Mouse (Mus musculus) layer of hippocampus, adult 8-10 months (tissue): ENCODE data around the gene Ssr3. TPM values are rescaled to one million over a fixed set of nuclear protein-coding genes. Genes with fewer than 3 reads are reported as not detected.
"Not testable (repeated sequence)": the region's sequence is repeated elsewhere in the genome, so short reads cannot be mapped to it uniquely, and the experiment has no call there.

ENCODE experiments used
- DNase-seq, 2 experiments: peaks; one replicate each; pipeline ENCODE4 v3.0.0; 2022; ENCODE audit warnings: low spot score in 2 of 2
- total RNA-seq, 4 experiments: library from RNA; stranded (reverse); gene quantifications; 2 replicates each; pipeline ENCODE4 v1.2.4; 2022

Ssr3 gene
- total RNA-seq: 100 to 1,000 TPM in 3 of 4 experiments, 10 to 100 TPM in 1; 99.4 to 115 (median 107) TPM

DNA sequence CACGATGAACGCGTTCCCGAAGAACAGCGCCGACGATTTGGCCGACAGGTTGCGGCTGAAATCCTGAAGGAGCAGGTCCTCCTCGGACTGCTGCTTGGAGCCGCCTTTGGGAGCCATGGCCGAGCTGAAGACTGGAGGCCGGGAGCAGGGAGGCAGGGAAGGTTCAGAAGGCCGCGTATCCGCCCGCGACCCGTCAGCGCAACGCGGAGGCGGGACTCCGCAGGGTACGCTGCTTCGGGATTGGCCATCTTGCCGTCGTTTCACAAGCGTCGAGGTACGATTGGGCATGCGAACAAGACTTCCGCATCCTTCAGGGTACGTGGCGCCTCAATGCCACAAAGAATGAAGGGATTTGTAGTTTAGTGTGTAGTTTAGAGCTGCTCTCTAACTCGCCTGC lies at the start of gene Ssr3:
TSS of gene Ssr3 (minus strand) at position 203 of the 397 bp plus-strand sequence.
- peak; percentile 97 to 98 for DNase-seq

DNA sequence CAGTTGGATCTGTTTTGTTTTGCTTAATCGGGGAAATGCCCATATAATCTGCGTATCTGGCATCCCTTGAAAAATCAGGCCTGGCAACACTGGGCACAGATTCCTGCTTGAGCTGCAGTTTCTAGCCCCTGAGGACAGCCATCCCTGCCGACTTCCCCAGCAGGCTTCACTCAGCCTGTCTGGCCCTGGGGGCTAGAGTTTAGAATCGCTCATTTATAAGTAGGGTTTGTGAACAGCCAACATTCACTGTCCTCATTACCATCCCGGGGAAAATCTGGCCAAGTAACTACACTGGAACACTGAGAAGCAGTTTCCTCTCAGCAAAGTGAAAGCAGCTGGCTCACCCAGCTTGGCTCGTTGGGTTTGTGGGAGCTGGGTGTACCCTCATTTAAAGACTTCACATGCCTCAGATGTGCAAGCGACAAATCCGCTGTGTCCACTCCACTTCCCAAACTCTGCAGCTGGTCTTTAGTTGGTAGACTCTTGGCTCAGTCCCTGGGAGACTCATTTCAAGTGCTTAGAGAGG lies 49.2 kb upstream of the Ssr3 start:
- peak; percentile 74 to 86 for DNase-seq

DNA sequence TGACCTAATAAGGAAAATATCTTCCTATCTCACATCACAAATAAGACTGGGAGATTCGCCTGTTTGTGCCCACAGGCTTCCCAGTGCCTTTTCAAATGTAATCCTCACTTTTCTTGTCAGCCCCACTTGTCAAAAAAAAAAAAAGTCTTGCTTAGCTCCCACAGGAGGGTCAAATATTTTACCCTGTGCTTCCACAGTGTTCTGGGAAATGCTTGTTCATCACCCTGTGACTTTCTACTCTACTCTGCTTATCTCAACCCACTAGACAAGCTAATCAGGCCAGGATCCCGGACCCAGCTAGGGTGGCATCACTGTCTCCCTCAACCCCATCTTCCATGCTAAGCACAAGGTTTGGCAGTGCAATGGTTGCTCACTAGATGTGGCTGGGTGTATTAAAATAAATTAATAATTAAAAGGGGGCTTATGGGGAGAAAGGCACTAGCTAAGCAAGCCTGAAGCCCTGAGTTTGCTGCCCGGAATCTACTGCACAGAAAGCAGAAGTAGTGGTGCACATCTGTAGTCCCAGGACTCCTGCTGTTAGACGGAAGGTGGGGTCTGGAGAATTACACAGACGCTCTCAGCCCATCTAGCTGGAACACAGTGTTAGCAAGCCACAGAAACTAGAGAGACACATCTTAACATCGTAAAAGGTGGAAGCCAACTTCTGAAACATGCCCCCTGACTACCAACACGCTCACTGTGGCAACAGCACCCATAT lies 46.2 kb upstream of the Ssr3 start:
- no peak for DNase-seq

DNA sequence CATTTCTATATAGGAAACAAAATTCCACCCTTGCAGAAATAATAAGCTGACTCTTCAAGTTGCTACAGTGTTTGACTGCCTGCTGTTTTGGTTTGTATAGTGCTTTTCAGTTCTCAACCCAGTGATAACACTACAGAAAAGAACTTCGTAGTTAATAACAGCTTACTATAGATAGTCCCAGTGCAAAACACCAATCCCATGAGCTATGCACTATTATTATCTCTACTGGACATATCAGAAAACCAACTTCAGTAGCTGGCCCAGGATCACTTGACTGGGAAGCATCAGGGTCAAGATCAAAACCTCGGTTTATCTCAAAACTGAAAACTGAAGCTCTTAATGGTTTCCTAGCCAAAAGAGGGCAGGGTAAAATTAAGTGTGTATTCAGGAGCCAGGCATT lies 43.4 kb upstream of the Ssr3 start:
- no peak for DNase-seq

DNA sequence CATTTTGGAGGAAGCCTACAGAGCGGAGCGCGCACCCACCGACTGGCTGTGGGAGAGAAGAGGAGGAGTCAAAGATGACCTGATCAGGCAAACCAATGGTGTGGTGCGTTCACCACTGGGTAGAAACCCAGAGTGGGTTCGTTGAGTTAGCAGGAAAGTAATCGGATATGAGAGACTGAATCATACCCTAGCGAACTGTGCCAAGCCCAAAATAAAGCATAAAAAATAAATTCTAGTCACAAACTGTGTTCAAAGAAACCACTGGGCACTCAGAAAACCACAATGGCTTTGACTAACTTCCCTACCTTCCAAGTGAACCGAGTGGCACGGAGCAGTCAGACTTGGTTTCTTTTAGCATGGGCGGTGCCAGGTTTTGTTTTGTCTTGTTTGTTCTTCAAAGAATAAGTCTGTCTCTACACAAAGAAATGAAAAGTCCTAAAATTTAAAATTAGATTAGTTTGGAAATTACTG lies 42.7 kb upstream of the Ssr3 start:
- DNase-seq: no peak

DNA sequence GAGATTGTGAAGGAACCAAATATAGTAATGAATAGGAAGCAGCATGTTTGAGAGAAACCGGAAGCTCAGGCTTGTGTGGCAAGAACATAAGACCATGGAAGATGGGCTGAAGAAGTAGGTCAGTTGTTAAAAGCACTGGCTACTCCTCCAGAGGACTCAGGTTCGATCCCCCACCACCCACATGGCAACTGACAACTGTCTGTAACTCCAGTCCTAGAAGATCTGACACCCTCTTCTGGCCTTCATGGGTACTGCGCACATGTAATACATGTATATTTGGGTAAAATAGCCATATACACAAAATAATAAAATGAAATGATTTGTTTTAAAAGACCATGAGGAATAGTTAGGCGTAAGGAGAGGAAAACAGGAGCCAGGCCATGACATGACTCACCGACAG lies 39.8 kb upstream of the Ssr3 start:
- no peak for DNase-seq

DNA sequence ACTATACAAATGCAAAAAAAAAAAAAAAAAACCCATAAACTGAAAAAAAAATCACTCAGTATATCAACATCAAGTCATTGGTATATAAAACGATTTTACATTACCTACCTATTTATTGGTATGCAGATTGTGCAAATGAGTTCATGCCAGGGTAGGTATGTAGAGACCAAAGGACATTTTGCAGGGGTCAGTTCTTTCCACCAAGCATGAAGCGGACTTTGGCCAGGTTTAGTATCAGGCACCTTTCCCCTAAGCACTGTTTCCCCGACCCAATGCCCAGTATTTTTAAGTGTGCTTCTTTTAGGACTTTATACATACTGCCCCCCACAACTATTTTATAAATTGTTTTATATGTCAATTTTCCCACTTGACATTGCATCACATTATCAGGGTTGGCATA lies 27.3 kb upstream of the Ssr3 start:
- DNase-seq: no peak

DNA sequence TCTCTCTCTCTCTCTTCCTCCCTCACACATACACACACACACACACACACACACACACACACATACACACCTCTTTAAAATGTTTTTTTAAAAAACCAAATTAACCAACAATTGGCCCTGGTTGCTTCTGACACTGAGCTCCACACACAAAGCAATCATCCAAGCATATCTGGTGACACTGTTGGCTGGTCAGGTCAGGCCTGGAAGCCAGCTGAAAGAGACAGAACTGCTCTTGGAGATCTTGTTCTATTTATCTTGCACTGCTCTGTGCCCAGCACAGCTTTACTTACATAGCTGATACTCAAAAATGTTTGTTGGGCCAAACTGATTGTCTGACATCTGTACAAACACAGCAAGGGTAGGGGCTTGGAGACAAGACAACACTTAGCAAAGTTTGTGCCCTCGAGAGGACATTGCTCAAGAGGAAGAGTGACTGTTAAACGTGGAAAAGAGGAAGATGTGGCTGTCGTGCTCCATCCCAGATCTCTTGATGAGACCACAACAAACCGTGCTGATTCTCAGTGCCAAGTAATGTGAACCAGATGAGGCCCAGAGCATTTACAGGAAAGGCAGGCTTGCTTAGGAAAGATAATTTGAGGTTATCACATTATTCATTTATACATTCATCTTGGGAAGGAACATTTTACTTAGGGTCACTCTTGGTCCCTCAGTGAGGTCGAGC lies 25.6 kb upstream of the Ssr3 start:
- no peak for DNase-seq

DNA sequence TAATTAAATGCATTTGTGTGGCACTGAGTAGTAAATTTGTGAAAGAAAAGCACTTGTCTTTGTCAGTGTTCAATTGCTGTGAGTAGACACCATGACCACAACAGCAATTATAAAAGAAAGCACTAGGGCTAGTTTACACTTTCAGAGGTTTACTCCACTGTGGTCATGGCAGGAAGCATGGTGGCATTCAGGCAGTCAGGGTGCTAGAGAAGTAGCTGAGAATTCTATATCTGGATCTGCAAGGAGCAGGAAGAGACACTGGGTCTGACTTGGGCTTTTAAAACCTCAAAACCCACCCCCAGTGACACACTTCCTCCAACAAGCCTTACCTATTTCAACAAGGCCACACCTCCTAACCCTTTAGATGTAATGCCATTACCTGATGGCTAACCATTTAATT lies 24.1 kb upstream of the Ssr3 start:
- DNase-seq: no peak

DNA sequence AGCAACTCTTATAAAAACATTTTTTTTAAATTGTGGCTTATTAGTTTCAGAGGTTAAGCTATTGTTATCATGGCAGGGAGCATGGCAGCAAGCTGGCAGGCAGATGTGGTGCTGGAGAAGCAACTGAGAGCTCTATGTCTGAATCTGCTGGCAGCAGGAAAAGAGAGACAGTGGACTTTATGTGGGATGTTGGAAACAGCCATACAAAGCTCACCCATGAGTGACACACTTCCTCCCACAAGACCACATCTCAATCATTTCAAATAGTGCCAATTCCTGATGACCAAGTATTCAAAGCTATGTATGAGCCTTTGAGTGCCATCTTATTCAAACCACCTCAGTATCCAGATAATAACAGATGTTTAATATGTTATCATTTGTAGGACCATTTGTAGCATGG lies 15.5 kb upstream of the Ssr3 start:
- no peak for DNase-seq

DNA sequence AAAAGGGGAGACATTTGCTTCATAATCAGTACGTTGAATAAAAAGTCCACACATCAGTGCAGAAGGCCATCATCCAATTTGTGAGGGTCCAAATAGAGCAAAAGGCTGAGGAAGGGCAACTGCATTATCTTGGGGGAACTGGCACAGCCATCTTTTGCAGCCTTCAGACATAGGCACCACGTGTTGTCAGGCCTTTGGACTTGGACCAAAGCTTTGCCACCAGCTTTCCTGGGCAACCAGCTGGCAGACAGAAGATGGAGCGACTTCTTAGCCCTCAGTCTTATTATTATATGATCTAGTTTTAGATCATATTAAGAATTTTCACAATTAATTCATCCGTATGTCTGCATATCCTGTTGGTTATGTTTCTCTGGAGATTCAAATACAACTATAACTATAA lies 13.4 kb upstream of the Ssr3 start:
- DNase-seq: no peak

DNA sequence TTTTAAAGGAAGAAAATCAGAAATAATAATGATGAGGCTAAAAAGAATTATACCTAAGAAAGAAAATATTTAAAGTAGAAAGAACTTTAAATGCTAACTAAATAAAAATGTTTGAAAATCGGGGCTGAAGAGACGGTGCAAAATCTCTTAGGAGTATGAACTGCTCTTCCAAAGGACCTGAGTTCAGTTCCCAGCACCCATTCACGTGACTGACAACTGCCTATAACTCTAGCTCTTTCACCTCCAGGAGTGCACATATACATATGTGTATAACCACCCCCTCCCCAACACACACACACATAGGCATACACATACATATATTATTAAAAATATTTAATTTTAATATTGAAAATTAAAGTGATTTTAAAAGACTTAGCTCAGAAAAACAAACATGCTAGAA lies 5.1 kb upstream of the Ssr3 start:
- DNase-seq: no peak

DNA sequence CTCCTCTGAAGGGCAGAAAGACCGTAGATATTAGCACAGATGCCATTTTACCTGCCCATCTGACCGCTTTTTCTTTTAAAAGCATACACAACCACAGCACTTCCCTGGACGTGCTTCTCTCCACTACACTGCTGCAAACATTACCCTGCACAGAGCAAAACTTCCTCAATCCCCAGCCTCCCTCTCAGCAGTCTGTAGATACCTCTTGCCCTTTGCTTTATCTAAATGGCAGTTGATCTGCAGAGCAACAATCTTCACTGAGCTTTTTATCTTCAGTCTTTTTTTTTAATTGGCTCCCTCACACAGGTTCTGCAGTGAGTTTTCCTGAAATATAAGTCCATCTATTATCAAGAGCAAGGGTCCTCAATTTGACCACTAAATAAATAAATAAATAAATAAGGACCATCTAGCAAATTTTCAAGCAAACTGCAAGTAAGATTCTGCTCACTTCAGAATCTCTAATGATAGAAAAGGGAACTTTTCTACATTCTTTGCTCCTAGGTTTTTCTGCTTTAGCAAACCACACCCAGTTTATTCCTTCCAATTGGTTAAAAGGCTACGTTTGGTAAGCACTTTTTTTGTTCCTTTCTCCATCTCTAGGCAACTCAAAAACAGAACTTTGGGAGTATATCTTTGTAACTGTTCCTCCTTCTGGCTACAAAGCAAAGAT lies 4.5 kb upstream of the Ssr3 start:
- DNase-seq: no peak

DNA sequence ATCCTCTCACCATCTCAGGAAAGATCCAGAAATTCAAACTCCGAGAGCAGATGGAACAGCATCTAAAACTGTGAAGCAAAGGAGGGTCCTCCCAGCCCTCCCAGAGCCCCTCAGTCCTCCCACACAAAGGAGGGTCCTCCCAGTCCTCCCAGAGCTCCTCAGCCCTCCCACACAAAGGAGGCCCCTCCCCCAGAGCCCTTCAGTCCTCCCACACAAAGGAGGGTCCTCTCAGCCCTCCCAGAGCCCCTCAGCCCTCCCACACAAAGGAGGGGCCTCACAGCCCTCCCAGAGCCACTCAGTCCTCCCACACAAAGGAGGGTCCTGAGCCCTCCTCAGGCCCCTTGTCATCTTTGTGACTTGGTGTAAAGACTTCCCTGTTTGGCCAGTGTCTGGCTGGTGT lies 2.7 kb upstream of the Ssr3 start:
- DNase-seq: not testable (repeated sequence)

DNA sequence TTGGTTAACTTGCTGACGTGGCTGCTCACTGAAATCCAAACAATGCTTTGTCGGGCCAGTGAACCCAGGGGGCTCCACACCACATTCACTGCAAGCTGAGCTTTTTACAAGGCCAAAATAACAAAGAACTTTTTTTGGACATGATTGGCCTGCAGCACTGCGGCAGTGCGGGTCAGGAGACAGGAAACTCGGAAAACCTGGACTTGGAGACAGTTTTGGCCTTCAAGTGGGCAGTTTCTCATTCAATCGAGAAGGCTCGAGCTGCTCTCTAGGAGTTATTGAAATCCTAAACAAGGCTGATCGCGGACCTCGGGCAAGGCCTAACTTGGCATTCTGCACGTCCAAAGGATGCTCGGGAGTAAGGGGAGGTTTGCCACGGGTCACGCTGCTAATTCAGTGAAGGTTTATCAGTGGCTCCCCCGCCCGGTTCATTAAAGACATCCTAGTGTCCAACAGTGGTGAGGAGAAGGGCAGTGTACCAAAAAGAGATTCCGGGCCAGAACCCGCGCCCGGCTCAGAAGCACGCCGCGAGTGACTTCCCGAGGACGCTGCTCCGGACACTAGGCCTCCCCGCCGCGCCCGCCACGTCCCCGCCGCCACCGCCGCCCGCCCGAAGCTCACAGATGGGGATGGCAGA lies 521 bp downstream of the Ssr3 start:
- DNase-seq: no peak

DNA sequence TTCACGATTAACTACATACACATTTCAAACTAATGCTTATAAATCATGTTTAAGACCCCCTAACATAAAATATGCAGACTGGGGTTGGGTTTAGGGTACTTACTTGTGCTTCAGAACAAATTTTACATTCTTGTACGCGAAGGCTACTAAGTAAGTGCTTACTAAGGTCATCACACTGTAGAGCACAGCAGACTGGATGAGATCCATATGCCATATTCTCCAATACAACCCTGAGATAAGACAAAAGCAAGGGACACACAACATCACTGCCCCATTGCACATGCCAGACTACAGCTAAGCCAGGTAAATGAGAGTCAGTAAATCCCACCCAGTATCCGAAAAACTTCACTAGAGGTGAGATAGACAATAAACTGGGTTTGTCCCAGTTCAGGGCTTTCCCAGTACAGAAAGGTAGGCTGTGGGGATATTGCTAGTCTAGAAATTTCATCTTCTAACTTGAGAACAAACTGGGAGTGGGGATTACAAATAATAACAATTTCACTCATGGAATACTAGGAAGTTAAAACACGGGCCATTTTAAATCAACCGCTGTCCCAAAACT lies 1.1 kb downstream of the Ssr3 start:
- no peak for DNase-seq

DNA sequence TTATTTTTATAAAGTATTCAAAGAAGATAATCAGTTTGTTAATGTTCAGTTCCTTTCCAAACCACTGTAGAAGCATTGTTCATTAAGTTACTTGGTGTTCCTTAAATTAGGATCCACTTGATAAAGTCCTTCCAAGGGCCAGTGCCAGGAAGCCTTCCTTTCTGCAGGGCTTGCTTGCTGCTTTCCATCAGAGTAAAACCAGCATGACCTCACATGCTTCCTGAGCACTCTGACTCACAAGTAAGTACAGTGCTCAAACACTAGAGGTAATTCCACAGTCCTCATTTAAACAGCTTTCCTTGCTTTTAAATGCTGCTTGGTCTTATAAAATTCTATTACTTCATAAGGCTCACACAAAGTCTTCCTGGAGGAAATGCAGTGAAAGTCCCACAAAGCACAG lies 6.7 kb downstream of the Ssr3 start:
- DNase-seq: no peak

DNA sequence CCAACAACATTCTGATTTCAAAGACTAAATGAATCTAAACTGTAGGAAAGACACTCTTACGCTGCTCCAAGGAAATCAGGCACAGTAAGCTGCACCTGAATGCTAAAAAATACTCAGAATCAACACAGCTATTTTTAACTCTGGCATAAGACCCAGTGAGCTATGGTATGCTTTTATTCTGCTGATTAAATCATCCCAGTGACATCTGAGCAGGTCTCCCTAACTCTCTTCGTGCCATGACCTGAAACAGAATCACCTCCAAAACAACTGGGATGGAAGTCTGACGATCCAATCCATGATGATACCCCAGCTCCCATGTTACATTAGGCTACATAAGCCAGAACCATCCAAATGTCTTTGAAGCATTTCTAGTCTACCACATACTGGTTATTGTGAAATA lies 8.0 kb downstream of the Ssr3 start:
- DNase-seq: no peak

DNA sequence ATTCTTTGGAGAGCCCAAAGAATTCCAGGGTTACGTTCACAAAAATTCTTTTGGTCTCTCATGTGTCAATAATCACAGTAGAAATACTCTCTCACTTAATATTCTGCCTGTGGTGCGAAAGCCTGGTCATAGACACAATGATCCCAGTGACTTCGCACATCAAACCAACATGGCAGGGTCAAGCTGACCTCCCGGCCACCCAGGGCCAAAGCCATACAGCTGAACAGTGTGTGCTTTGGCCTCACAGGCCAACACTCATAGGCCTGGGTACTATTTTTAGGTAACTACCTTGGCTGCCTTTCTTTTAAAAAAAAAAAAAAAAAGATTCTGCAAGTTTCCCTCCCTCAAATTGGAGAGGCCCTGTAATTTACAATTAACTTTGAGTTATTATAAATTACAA lies 11.3 kb downstream of the Ssr3 start:
- no peak for DNase-seq

DNA sequence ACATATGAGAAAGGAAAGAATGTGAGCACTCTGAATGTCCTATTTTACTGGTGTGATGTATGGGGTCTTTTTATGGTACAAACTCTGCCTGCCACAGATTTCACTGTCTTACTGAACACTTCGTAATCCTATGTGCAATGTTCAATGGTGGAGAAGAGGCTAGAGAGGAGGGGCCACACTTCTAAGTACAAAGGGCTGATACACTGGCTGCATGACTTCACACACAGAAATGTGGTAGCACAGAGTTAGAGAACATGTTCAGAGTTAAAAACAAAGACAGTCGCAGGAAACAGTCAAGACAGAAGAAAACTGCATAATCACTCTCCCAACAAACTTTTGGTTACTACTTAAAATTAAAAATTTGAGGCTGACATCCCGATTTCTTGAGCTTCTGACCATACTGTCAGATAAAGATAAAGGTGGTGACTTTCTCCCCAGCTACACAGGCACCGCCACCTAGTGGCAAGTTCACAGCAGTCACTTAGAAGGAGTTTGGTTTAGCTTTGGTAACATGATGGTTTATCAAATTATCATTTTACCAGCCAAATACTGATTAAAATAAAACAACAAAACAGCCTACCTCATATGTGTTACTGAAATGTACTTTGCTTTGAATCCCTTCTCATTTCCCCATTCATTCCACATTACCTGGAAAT lies 12.4 kb downstream of the Ssr3 start:
- no peak for DNase-seq

DNA sequence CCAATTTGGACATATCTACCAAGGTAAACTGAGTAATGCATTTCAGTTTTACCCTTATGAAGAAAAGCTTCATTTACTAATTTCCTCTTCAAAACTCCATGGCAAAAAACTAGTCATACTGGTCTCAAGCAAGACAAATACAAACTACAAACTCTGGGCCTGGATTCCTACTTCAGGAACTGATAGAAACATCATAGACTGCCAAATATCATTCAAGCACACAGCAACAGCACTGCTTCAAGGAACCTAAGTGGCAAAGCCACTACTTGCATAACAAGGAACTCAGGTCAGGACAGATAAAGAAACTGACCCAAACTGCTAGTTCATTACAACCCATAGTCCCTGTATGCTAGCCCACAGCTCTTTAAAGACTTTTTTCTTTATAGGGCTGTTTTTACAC lies 13.7 kb downstream of the Ssr3 start:
- no peak for DNase-seq
